Mouse (Mus musculus): ENCODE data around the gene Olfr1242. TPM values are rescaled to one million over a fixed set of nuclear protein-coding genes. Genes with fewer than 3 reads are reported as not detected.

Olfr1242 gene
- polyA plus RNA-seq (2016; fragmentation: Nextera tagmentation; extraction: Ambion mirVana): not detected in 2 replicates

DNA sequence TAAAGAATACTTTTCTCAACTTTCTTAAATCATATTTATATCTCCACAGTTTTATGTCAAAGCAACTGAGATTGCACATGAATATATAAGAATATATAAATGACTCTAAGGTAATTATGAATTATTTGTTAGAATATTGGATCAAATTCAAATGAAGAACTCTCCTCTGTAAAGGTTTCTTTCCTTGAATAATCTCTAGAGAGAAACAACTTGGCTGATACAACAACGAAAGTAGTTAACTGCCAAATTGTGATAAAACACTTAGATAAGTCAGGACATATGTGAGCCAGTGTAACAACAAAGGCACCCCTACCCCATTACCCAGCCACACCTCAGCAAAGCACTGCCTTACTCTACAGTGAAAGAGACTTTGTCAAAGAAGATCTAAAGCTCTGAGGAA lies at the start of gene Olfr1242:
Gene Olfr1242, minus strand, starts transcription at position 101 of the 400 bp plus-strand sequence.
- H3K4me3 ChIP-seq (replicated peaks): no peak within 1 kb of the TSS
- no peaks in the 10 kb centered on the region for H3K4me1 ChIP-seq
- H3K9ac ChIP-seq: no peak within 1 kb of the TSS
- H3K4me2 ChIP-seq: no peak within 1 kb of the TSS
- H3K9me3 ChIP-seq: no peaks in the 10 kb centered on the region
- no peaks in the 10 kb centered on the region for H3K36me3 ChIP-seq (replicated peaks)
- no peak for ATAC-seq (ENCODE audit: low FRiP score)
- WGBS: 87% methylated on average over 1 of the region's 1 CpGs
- no peaks in the 10 kb centered on the region for H3K27me3 ChIP-seq
- no peak within 1 kb of the TSS for H3K27ac ChIP-seq

DNA sequence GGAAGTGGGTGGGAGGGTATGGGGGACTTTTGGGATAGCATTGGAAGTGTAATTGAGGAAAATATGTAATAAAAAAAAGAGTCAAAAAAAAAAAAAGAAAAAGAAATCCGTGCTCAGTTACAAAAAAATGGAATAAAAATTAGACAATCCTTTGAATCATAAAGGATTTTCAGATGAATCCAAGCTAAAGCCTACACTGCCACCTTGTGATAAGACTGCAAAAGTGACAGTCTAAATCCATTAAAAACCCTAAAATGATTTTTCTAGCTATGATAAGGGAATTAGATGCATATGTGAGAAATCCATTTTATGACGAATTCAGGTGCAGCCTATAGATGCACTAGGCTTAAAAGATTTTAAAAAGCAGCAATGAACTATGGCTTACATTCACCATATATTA lies 46.4 kb upstream of the Olfr1242 start:
- WGBS: 56% methylated on average over 2 of the region's 2 CpGs
- no peak overlapping the region for H3K27ac ChIP-seq

DNA sequence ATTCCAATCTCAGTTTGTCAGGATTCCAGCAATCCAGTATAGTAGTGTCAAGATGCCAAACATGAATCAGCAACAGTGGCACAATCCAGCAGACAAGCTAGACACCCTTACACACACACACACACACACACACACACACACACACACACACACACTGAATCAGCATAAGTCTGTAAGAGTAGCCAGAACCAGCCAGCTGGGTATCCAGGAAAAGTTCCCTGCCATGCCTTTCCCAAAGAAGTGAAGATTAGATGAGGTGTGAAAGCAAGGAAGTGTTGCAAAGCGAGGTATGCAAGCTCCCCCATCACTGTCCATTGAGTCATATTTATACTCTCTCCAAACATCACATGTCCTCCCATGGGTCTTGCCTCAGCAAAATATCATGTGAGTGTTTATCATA lies 41.8 kb upstream of the Olfr1242 start:
- H3K4me3 ChIP-seq (replicated peaks): no peak overlapping the region
- H3K9ac ChIP-seq: no peak overlapping the region
- no peaks in the 10 kb centered on the region for H3K4me1 ChIP-seq
- no peak overlapping the region for H3K4me2 ChIP-seq
- no peaks in the 10 kb centered on the region for H3K27me3 ChIP-seq
- H3K36me3 ChIP-seq (replicated peaks): no peaks in the 10 kb centered on the region
- no peak overlapping the region for H3K27ac ChIP-seq
- H3K9me3 ChIP-seq: no peaks in the 10 kb centered on the region
- 72% methylated on average over 1 of the region's 1 CpGs for WGBS
- ATAC-seq (ENCODE audit: low FRiP score): no peak

More for the DNA sequence above, 46.4 kb upstream of the Olfr1242 start:
- H3K36me3 ChIP-seq (replicated peaks): no peaks in the 10 kb centered on the region
- ATAC-seq (ENCODE audit: low FRiP score): no peak
- H3K9me3 ChIP-seq: no peaks in the 10 kb centered on the region
- no peak overlapping the region for H3K4me2 ChIP-seq
- H3K9ac ChIP-seq: no peak overlapping the region
- no peaks in the 10 kb centered on the region for H3K27me3 ChIP-seq
- H3K4me3 ChIP-seq (replicated peaks): no peak overlapping the region
- no peaks in the 10 kb centered on the region for H3K4me1 ChIP-seq

DNA sequence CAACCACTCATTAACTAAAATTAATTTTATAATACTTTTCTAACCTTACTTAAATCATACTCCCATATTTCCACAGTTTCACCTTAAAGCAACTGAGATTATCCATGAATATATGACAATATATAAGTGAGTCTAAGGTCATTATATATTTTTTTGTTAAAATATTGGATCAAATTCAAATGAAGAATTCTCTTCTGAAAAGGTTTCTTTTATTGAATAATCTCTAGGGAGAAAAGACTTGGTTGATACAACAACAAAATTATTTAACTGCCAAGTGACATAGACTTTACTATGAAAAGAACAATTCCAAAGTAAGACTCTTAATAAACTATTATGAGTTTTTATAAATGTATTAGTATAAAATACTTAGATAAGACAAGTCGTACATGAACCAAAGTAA lies 33.3 kb upstream of the Olfr1242 start, which contains the start of gene Olfr1243:
Gene Olfr1243, minus strand, starts transcription at position 101 of the 400 bp plus-strand sequence.
- no peaks in the 10 kb centered on the region for H3K9me3 ChIP-seq
- no peak for ATAC-seq (ENCODE audit: low FRiP score)
- no peak within 1 kb of the TSS for H3K27ac ChIP-seq
- no peak within 1 kb of the TSS for H3K4me2 ChIP-seq
- 85% methylated on average over 1 of the region's 1 CpGs for WGBS
- H3K4me1 ChIP-seq: no peaks in the 10 kb centered on the region
- no peak within 1 kb of the TSS for H3K9ac ChIP-seq
- H3K36me3 ChIP-seq (replicated peaks): no peaks in the 10 kb centered on the region
- H3K4me3 ChIP-seq (replicated peaks): no peak within 1 kb of the TSS
- no peaks in the 10 kb centered on the region for H3K27me3 ChIP-seq

DNA sequence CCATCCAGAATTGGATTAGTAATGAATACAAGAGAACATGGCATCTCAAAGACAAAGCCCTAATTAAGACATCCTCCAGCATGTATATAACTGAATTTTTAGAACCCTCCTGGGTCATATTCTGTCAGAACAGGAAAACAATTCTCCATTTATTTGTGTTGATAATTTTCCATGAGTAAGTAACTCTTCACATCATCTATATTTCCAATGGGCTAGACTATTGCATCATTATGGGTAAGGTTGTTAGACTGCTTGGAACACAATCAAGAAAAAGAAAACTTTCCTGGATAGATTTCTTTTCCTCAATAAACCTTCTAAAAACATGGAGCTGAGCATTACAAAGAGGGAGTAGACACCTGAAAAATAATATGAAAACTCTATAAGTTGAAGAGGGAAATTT lies 11.1 kb downstream of the Olfr1242 start, which contains the start of gene Olfr1241:
Gene Olfr1241, minus strand, starts transcription at position 101 of the 400 bp plus-strand sequence.
- ATAC-seq (ENCODE audit: low FRiP score): no peak

DNA sequence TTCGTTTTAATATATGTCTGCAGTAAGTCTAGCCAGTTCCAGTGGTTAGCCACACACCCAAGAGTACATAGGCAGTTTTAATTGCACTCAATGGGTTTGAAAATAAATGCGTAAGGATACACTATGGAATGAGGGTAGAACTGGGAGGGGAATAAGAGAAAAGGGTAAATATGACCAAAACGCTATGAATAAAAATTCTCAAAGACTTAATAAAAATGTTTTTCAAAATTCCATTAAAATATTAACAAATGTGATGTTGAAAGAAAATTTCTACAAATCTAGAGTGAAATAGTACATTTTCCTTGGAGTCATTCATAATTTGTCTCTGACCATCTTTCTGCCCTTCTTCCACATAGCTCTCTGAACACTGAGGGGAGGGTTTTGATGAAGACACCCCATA lies 55.2 kb downstream of the Olfr1242 start, which contains the start of gene Olfr1240:
Gene Olfr1240, minus strand, starts transcription at position 101 of the 400 bp plus-strand sequence.
- 87% methylated on average over 3 of the region's 3 CpGs for WGBS

More for the DNA sequence above, 11.1 kb downstream of the Olfr1242 start, which contains the start of gene Olfr1241:
- Histone ChIP-seq H3K9me3 (no peaks in the 10 kb centered on the region), H3K4me2 (no peak within 1 kb of the TSS), H3K36me3 (replicated peaks) (no peaks in the 10 kb centered on the region), H3K4me1 (no peaks in the 10 kb centered on the region), H3K4me3 (replicated peaks) (no peak within 1 kb of the TSS), H3K27me3 (no peaks in the 10 kb centered on the region), H3K9ac (no peak within 1 kb of the TSS), H3K27ac (no peak within 1 kb of the TSS)

More for the DNA sequence above, 55.2 kb downstream of the Olfr1242 start, which contains the start of gene Olfr1240:
- Histone ChIP-seq H3K4me3 (replicated peaks) (no peak within 1 kb of the TSS), H3K4me1 (no peaks in the 10 kb centered on the region), H3K27me3 (no peaks in the 10 kb centered on the region), H3K4me2 (no peak within 1 kb of the TSS), H3K9ac (no peak within 1 kb of the TSS), H3K27ac (no peak within 1 kb of the TSS), H3K9me3 (no peaks in the 10 kb centered on the region), H3K36me3 (replicated peaks) (no peaks in the 10 kb centered on the region)
- ATAC-seq (ENCODE audit: low FRiP score): no peak

Other genes with a start within 250 kb of the Olfr1242 start
- gene Olfr1228, start 244.3 kb downstream of the Olfr1242 start, polyA plus RNA-seq (2016; fragmentation: Nextera tagmentation; extraction: Ambion mirVana): not detected in 2 replicates
- gene Olfr1229, start 210.3 kb downstream of the Olfr1242 start, polyA plus RNA-seq (2016; fragmentation: Nextera tagmentation; extraction: Ambion mirVana): not detected in 2 replicates
- gene Olfr1230, start 201.1 kb downstream of the Olfr1242 start, polyA plus RNA-seq (2016; fragmentation: Nextera tagmentation; extraction: Ambion mirVana): not detected in 2 replicates
- not detected in 2 replicates for gene Olfr1231, start 191.3 kb downstream of the Olfr1242 start, polyA plus RNA-seq (2016; fragmentation: Nextera tagmentation; extraction: Ambion mirVana)
- gene Olfr1232, start 168.7 kb downstream of the Olfr1242 start, polyA plus RNA-seq (2016; fragmentation: Nextera tagmentation; extraction: Ambion mirVana): not detected in 2 replicates
- not detected in 2 replicates for gene Olfr1233, start 155.9 kb downstream of the Olfr1242 start, polyA plus RNA-seq (2016; fragmentation: Nextera tagmentation; extraction: Ambion mirVana)
- not detected in 2 replicates for gene Olfr1234, start 133.5 kb downstream of the Olfr1242 start, polyA plus RNA-seq (2016; fragmentation: Nextera tagmentation; extraction: Ambion mirVana)
- not detected in 2 replicates for gene Olfr1238, start 88.7 kb downstream of the Olfr1242 start, polyA plus RNA-seq (2016; fragmentation: Nextera tagmentation; extraction: Ambion mirVana)
- gene Olfr1239, start 77.9 kb downstream of the Olfr1242 start, polyA plus RNA-seq (2016; fragmentation: Nextera tagmentation; extraction: Ambion mirVana): not detected in 2 replicates
- not detected in 2 replicates for gene Olfr1240, start 55.3 kb downstream of the Olfr1242 start, polyA plus RNA-seq (2016; fragmentation: Nextera tagmentation; extraction: Ambion mirVana)
- not detected in 2 replicates for gene Olfr1241, start 11.2 kb downstream of the Olfr1242 start, polyA plus RNA-seq (2016; fragmentation: Nextera tagmentation; extraction: Ambion mirVana)
- not detected in 2 replicates for gene Olfr1243, start 33.2 kb upstream of the Olfr1242 start, polyA plus RNA-seq (2016; fragmentation: Nextera tagmentation; extraction: Ambion mirVana)
- gene Olfr1245, start 80.1 kb upstream of the Olfr1242 start, polyA plus RNA-seq (2016; fragmentation: Nextera tagmentation; extraction: Ambion mirVana): not detected in 2 replicates
- gene Olfr1246, start 94.8 kb upstream of the Olfr1242 start, polyA plus RNA-seq (2016; fragmentation: Nextera tagmentation; extraction: Ambion mirVana): not detected in 2 replicates
- not detected in 2 replicates for gene Olfr1247, start 115.8 kb upstream of the Olfr1242 start, polyA plus RNA-seq (2016; fragmentation: Nextera tagmentation; extraction: Ambion mirVana)
- not detected in 2 replicates for gene Olfr1248, start 119.9 kb upstream of the Olfr1242 start, polyA plus RNA-seq (2016; fragmentation: Nextera tagmentation; extraction: Ambion mirVana)
- not detected in 2 replicates for gene Olfr1249, start 136.6 kb upstream of the Olfr1242 start, polyA plus RNA-seq (2016; fragmentation: Nextera tagmentation; extraction: Ambion mirVana)
- gene Olfr1250, start 163.1 kb upstream of the Olfr1242 start, polyA plus RNA-seq (2016; fragmentation: Nextera tagmentation; extraction: Ambion mirVana): not detected in 2 replicates
- not detected in 2 replicates for gene Olfr1251, start 173.6 kb upstream of the Olfr1242 start, polyA plus RNA-seq (2016; fragmentation: Nextera tagmentation; extraction: Ambion mirVana)
- not detected in 2 replicates for gene Olfr1252, start 226.7 kb upstream of the Olfr1242 start, polyA plus RNA-seq (2016; fragmentation: Nextera tagmentation; extraction: Ambion mirVana)